Mouse (Mus musculus) gonadal fat pad, adult 2 months (tissue): Measurements from ENCODE around the gene Uggt1. TPM values are rescaled to one million over a fixed set of nuclear protein-coding genes. Genes with fewer than 3 reads are reported as not detected.

Experiments used
- DNase-seq: peaks from one replicate; pipeline ENCODE4 v3.0.0-alpha.2; 2012; ENCODE audit warnings: low read depth
- polyA plus RNA-seq: library from polyadenylated mRNA; depleted of rRNA; stranded (reverse); fragments of >200 nt; gene quantifications from 2 replicates; pipeline ENCODE4 v1.2.3, GENCODE M21; 2012

The Uggt1 gene
- polyA plus RNA-seq, 1 experiment = 37.2 TPM

- DNase-seq = no peak
Observed at GRCm38 (mm10) chr1:36173461-36173860, 71.1 kb downstream of the Uggt1 start.

DNA sequence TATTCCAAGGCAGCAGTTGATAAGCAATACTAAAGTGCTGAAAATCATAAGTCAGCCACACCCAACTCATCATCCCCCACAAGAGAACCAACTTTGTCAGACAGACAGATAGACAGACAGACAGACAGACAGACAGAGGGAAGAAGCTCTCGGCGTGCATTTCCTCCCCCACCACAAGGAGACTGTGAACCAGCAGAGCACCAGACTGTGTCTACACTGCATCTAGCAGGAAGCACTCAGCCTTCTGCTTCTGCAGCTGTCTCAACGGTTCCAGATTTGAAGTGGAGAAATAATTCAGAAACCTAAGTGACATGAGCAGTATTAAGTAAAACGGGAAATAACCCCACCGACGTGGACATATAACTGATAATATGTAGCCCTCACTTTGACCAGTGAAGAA lies 71.6 kb downstream of the Uggt1 start:
- no peak for DNase-seq

- DNase-seq = no peak
Observed at GRCm38 (mm10) chr1:36162687-36163086, 81.8 kb downstream of the Uggt1 start.

GRCm38 (mm10) chr1:36161208-36161607 lies 83.3 kb downstream of the Uggt1 start:
- DNase-seq = no peak

DNA sequence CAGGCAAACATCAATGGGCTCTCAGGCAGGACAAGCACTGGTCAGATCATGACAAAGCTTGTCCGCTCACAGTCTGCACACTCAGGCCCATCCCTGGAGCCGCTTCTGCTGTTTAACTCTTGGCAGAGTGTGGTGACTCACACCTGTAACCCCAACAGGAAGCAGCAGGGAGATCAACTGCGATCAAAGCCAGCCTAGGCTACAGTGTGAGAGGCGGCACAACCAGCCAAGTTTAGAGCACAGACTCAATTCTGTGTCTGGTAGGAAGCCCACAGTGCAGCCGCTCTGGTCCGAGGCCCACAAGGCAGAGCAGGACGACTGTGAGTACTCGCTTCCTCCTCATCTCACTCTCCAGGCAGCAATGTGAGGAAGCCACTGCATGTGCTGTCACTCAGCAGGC lies 84.3 kb downstream of the Uggt1 start:
- no peak for DNase-seq

DNA sequence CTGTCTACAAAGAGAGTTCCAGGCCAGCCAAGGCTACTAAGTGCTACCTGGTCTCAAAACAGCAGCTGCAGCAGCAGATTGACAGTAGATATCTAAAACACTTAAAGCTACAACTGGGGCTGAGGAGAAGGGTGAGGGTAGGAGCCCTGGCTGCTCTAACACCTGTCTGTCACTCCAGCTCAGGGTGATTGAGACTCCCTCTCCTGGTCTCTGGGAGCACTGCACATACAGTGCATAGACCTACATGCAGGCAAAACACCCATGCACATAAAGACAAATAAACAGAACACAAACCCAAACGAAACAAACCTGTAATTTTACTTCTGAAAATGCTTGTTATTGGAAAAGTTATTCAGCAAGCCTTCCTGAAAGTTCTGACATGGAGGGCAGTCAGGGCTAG lies 95.1 kb downstream of the Uggt1 start:
- DNase-seq = no peak

DNA sequence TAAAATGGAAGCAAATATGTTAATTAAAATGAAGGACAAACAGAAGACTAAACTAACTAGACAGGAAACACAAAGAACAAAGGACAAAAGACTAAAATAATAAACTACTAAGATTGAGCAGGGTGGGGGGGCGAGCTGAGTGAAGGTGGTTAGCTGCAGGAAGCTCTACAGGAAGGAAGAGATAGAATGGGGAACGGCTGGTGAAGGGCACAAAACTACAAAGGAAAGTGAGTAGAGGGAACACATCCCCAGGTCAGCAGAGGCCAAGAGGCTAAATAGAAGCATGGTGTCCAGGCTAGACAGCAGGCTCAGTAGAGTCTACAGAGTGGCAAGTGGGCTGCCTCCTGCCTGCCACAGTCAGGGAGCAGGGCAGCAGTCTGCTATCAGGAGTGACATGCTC lies 95.7 kb downstream of the Uggt1 start:
- DNase-seq = no peak

DNA sequence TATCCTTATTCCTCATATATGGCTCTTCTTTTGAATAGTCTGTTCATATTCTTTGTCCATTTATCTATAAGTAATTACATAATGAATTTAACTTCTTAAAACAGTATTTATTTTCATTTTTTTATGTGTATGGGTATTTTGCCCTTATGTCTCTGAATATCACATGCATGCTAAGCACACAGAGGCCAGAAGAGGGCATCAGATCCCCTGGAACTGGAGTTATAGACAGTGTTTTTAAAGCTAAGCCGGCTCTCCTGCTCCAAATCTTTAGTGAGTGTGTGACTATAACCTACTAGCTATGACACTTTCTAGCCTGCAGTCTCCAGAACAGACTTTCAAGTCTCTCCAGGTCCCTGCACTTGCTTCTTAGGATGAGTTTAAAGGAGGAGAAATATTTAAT lies 99.5 kb downstream of the Uggt1 start:
- DNase-seq = no peak

GRCm38 (mm10) chr1:36140311-36140710 lies 104.2 kb downstream of the Uggt1 start:
- DNase-seq = no peak

- no peak for DNase-seq
Observed at GRCm38 (mm10) chr1:36134584-36134983, 109.9 kb downstream of the Uggt1 start.

DNA sequence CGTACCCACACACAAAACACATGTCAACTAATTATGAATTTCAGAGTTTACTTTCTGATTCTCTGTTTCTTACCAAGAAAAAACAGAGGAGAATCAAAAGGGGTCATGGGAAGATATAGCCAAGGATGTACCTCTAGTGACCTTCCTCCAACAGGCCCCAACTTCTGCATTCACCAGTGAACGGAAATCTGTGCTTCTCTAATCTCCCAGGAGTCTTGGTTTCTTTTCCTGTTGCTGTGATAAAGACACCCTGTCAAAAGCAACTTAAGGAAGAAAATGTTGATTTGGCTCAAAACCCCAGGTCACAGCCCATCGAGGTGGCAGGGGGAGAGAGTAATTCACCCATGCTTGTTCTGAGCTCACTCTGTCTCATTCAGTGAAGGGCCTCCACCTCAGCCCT lies 110.9 kb downstream of the Uggt1 start:
- DNase-seq = no peak

- DNase-seq = no peak
Observed at GRCm38 (mm10) chr1:36133041-36133440, 111.5 kb downstream of the Uggt1 start.

DNA sequence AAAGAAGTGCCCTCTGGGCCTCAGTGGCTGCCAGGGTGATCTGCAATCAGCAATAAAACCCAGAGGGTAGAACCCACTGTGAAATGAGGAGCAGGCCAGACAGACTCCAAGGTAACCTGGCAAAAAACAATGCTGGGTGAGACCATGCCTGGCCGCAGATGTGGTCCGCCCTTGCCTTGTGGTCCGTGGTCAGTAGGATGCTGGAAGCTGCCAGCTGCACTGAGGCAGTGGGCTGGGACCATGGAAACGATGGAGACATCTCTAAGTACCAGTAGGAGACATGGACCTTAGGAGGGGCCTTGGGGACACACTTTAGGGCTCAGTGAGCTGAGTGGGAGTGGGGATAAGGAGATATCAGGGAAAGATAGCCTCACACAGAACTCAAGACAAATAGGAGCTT lies 112.3 kb downstream of the Uggt1 start:
- no peak for DNase-seq

GRCm38 (mm10) chr1:36131766-36132165 lies 112.8 kb downstream of the Uggt1 start:
- DNase-seq = no peak

GRCm38 (mm10) chr1:36131154-36131553 lies 113.4 kb downstream of the Uggt1 start:
- no peak for DNase-seq

- DNase-seq = no peak
Observed at GRCm38 (mm10) chr1:36130307-36131035, 114.0 kb downstream of the Uggt1 start.

DNA sequence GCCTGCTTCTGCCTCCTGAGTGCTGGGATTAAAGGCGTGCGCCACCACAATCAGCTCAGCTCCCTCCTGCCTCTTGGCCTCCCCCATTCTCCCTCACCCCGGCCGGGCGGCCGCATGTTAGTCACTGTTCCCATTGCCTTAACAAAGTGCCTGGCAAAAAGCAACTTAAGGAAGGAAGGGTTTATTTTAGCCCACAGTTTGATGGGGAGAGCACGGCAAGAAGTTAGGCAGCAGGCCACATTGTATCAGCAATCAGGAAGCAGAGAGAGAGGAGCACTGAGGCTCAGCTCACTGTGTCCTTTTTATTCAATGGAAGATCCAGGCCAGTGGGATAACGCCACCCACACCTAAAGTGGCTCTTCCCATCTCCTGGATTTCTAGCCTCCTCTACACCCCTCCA lies 114.6 kb downstream of the Uggt1 start:
- DNase-seq = no peak

DNA sequence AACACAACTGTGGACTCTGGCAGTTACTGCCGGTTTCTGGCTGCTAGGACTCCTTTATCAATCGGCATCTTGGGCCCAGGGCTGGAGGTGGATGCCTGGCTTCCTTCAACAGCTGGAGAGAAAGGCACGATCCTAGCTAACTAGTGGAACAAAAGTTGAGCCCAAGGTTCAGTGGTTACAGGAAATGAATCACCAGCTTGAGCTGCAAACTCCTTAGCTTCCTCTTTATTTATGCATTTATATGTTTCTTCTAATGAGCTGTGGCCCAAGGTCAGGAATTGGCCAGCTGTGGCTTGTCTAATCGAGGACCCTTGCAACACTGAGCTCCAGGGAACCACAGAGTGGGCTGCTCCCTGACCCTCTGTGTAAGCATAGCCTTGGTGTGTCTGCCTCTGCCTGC lies 115.4 kb downstream of the Uggt1 start:
- no peak for DNase-seq

DNA sequence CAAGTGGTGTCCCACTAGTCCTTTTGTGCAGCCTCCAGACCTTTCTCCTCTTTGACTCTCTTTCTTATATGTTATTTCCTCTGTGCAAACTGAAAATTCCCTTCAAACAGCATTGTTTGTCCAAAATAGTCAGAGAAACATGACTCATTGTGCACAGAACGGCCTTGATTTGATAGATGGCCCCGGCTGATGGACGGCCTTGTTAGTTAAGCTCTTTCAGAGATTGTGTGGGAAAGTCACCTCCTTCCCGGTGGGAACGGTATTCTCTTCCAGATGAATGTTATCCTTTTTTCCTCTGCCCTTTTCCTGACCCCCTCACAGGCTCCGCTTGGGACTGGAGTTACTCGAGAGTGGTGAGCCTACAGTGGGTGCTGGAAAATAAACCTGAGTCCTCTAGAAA lies 119.4 kb downstream of the Uggt1 start:
- no peak for DNase-seq

GRCm38 (mm10) chr1:36121172-36121571 lies 123.3 kb downstream of the Uggt1 start:
- no peak for DNase-seq

- no peak for DNase-seq
Observed at GRCm38 (mm10) chr1:36119426-36119825, 125.1 kb downstream of the Uggt1 start.

GRCm38 (mm10) chr1:36118958-36119357 lies 125.6 kb downstream of the Uggt1 start:
- no peak for DNase-seq

GRCm38 (mm10) chr1:36118061-36118685 lies 126.3 kb downstream of the Uggt1 start:
- no peak for DNase-seq

GRCm38 (mm10) chr1:36116488-36116887 lies 128.0 kb downstream of the Uggt1 start:
- no peak for DNase-seq
